Mouse (Mus musculus) embryonic facial prominence, embryonic 10.5 days (tissue): ENCODE data around the gene Erc1. TPM values are rescaled to one million over a fixed set of nuclear protein-coding genes. Genes with fewer than 3 reads are reported as not detected.
"Not testable (repeated sequence)": the region's sequence is repeated elsewhere in the genome, so short reads cannot be mapped to it uniquely, and the experiment has no call there.

Experiments used
- DNase-seq: peaks from one replicate; pipeline ENCODE4 v3.0.0-alpha.2; 2017; ENCODE audit warnings: low spot score
- H3K27ac ChIP-seq: fragments of 300-500 bp; sonication (generic); replicated peaks from 2 replicates; pipeline ENCODE4 v1.5.1; 2016; ENCODE audit warnings: mild to moderate bottlenecking
- H3K27me3 ChIP-seq: fragments of 300-500 bp; sonication (generic); replicated peaks from 2 replicates; pipeline ENCODE4 v1.6.1; 2016; ENCODE audit warnings: low read depth, mild to moderate bottlenecking; ENCODE audit not compliant: poor library complexity, severe bottlenecking
- H3K36me3 ChIP-seq: fragments of 300-500 bp; sonication (generic); replicated peaks from 2 replicates; pipeline ENCODE4 v1.6.1; 2016; ENCODE audit warnings: mild to moderate bottlenecking, moderate library complexity
- H3K4me1 ChIP-seq: fragments of 300-500 bp; sonication (generic); 2 replicates; pipeline ENCODE4 v1.6.1; 2016
- H3K4me3 ChIP-seq: fragments of 300-500 bp; sonication (generic); 2 replicates; pipeline ENCODE4 v1.5.1; 2016; ENCODE audit warnings: mild to moderate bottlenecking, moderate library complexity
- H3K9me3 ChIP-seq: fragments of 300-500 bp; sonication (generic); 2 replicates; pipeline ENCODE4 v1.6.1; 2016; ENCODE audit warnings: mild to moderate bottlenecking
- WGBS: fragments of 180-500 bp; shearing (Covaris S2); methylation state at CpG from one replicate; pipeline ENCODE4 v1.1.7; 2016; 5-methylcytosine and 5-hydroxymethylcytosine counted together
- polyA plus RNA-seq: library from polyadenylated mRNA; unstranded; fragments of >200 nt; fragmentation: Nextera tagmentation; extraction: Ambion mirVana; gene quantifications from 2 replicates; pipeline ENCODE4 v1.2.1, GENCODE M21; 2016

Gene Erc1
- polyA plus RNA-seq, 1 experiment from 2014 or later, result 24.9 TPM

- H3K9me3 ChIP-seq, result no peaks in the 10 kb centered on the region
- 96% methylated on average over 2 of the region's 2 CpGs for WGBS
- no peak overlapping the region for H3K4me3 ChIP-seq
- DNase-seq, result no peak
- H3K27me3 ChIP-seq, result no peaks in the 10 kb centered on the region
- H3K4me1 ChIP-seq, result no peaks in the 10 kb centered on the region
- H3K36me3 ChIP-seq, result peaks cover 14% of the 10 kb centered on the region
- H3K27ac ChIP-seq, result no peak overlapping the region
These were observed 167.2 kb downstream of the Erc1 start for GRCm38 (mm10) chr6:119680746-119681145.

- WGBS, result 95% methylated on average over 7 of the region's 7 CpGs
These were observed 173.2 kb downstream of the Erc1 start for GRCm38 (mm10) chr6:119674811-119675209.

GRCm38 (mm10) chr6:119674201-119674810 lies 173.7 kb downstream of the Erc1 start:
- H3K9me3 ChIP-seq, result no peaks in the 10 kb centered on the region
- WGBS, result 89% methylated on average over 5 of the region's 5 CpGs

More at GRCm38 (mm10) chr6:119674811-119675209, 173.2 kb downstream of the Erc1 start:
- Histone ChIP-seq H3K4me3 (no peak overlapping the region), H3K9me3 (no peaks in the 10 kb centered on the region), H3K27ac (no peak overlapping the region), H3K4me1 (no peaks in the 10 kb centered on the region), H3K27me3 (no peaks in the 10 kb centered on the region), H3K36me3 (peaks cover 12% of the 10 kb centered on the region)
- no peak for DNase-seq

GRCm38 (mm10) chr6:119669746-119670145 lies 178.2 kb downstream of the Erc1 start:
- Histone ChIP-seq H3K4me3 (no peak overlapping the region), H3K9me3 (no peaks in the 10 kb centered on the region), H3K36me3 (0 out of 2 replicates have a peak, but pooled peaks cover 4% of the 10 kb centered on the region), H3K4me1 (peaks cover 9% of the 10 kb centered on the region), H3K27me3 (no peaks in the 10 kb centered on the region), H3K27ac (no peak overlapping the region)
- DNase-seq, result no peak
- 70% methylated on average over 3 of the region's 3 CpGs for WGBS

More at GRCm38 (mm10) chr6:119674201-119674810, 173.7 kb downstream of the Erc1 start:
- DNase-seq, result no peak
- no peaks in the 10 kb centered on the region for H3K27me3 ChIP-seq
- peaks cover 9% of the 10 kb centered on the region for H3K36me3 ChIP-seq
- H3K4me3 ChIP-seq, result no peak overlapping the region
- H3K4me1 ChIP-seq, result no peaks in the 10 kb centered on the region
- H3K27ac ChIP-seq, result no peak overlapping the region

GRCm38 (mm10) chr6:119662936-119663335 lies 185.0 kb downstream of the Erc1 start:
- H3K36me3 ChIP-seq, result no peaks in the 10 kb centered on the region
- H3K27ac ChIP-seq, result no peak overlapping the region
- H3K4me1 ChIP-seq, result peaks cover 15% of the 10 kb centered on the region
- DNase-seq, result no peak
- H3K9me3 ChIP-seq, result no peaks in the 10 kb centered on the region
- no peak overlapping the region for H3K4me3 ChIP-seq
- H3K27me3 ChIP-seq, result no peaks in the 10 kb centered on the region
- WGBS, result 90% methylated on average over 2 of the region's 2 CpGs

- no peak for DNase-seq
- WGBS, result 66% methylated on average over 3 of the region's 3 CpGs
- Histone ChIP-seq H3K36me3 (no peaks in the 10 kb centered on the region), H3K27me3 (no peaks in the 10 kb centered on the region), H3K9me3 (no peaks in the 10 kb centered on the region), H3K27ac (no peak overlapping the region), H3K4me3 (no peak overlapping the region), H3K4me1 (peaks cover 15% of the 10 kb centered on the region)
These were observed 186.9 kb downstream of the Erc1 start for GRCm38 (mm10) chr6:119661081-119661493.

- Histone ChIP-seq H3K4me1 (peaks cover 6% of the 10 kb centered on the region), H3K9me3 (no peaks in the 10 kb centered on the region), H3K27ac (no peak overlapping the region), H3K27me3 (no peaks in the 10 kb centered on the region), H3K36me3 (no peaks in the 10 kb centered on the region), H3K4me3 (no peak overlapping the region)
- DNase-seq, result no peak
- WGBS, result 95% methylated on average over 2 of the region's 2 CpGs
These were observed 189.5 kb downstream of the Erc1 start for GRCm38 (mm10) chr6:119658441-119658840.

- no peaks in the 10 kb centered on the region for H3K9me3 ChIP-seq
- WGBS, result 91% methylated on average over 7 of the region's 7 CpGs
- H3K4me3 ChIP-seq, result no peak overlapping the region
- H3K27ac ChIP-seq, result no peak overlapping the region
- no peak for DNase-seq
- H3K27me3 ChIP-seq, result no peaks in the 10 kb centered on the region
- H3K36me3 ChIP-seq, result no peaks in the 10 kb centered on the region
- peaks cover 6% of the 10 kb centered on the region for H3K4me1 ChIP-seq
These were observed 190.4 kb downstream of the Erc1 start for GRCm38 (mm10) chr6:119657418-119658178.

- not testable (repeated sequence) for H3K4me3 ChIP-seq, H3K27ac ChIP-seq, H3K27me3 ChIP-seq, H3K36me3 ChIP-seq, H3K9me3 ChIP-seq, H3K4me1 ChIP-seq, DNase-seq
- WGBS, result 89% methylated on average over 2 of the region's 2 CpGs
These were observed 193.2 kb downstream of the Erc1 start for GRCm38 (mm10) chr6:119654777-119655176.

GRCm38 (mm10) chr6:119643880-119644460 lies 204.0 kb downstream of the Erc1 start:
- Histone ChIP-seq H3K4me1 (0 out of 2 replicates have a peak, but pooled peaks cover 3% of the 10 kb centered on the region), H3K27ac (no peak overlapping the region), H3K27me3 (no peaks in the 10 kb centered on the region), H3K4me3 (no peak overlapping the region), H3K9me3 (no peaks in the 10 kb centered on the region), H3K36me3 (no peaks in the 10 kb centered on the region; the same call in 1 of the 2 replicates)
- 77% methylated on average over 14 of the region's 14 CpGs for WGBS
- DNase-seq, result no peak

- Histone ChIP-seq H3K36me3 (no peaks in the 10 kb centered on the region; the same call in 1 of the 2 replicates), H3K4me3 (no peak overlapping the region), H3K4me1 (0 out of 2 replicates have a peak, but pooled peaks cover 3% of the 10 kb centered on the region), H3K27me3 (no peaks in the 10 kb centered on the region), H3K27ac (no peak overlapping the region), H3K9me3 (no peaks in the 10 kb centered on the region)
- DNase-seq, result no peak
- WGBS, result 91% methylated on average over 7 of the region's 7 CpGs
These were observed 204.7 kb downstream of the Erc1 start for GRCm38 (mm10) chr6:119643178-119643728.

- Histone ChIP-seq H3K9me3 (no peaks in the 10 kb centered on the region), H3K4me1 (0 out of 2 replicates have a peak, but pooled peaks cover 3% of the 10 kb centered on the region), H3K4me3 (no peak overlapping the region), H3K27ac (no peak overlapping the region), H3K27me3 (no peaks in the 10 kb centered on the region), H3K36me3 (no peaks in the 10 kb centered on the region; the same call in 1 of the 2 replicates)
- 82% methylated on average over 2 of the region's 2 CpGs for WGBS
- no peak for DNase-seq
These were observed 205.2 kb downstream of the Erc1 start for GRCm38 (mm10) chr6:119642718-119643117.
